Mouse (Mus musculus): ENCODE measurements around the gene Fads2.

DNA sequence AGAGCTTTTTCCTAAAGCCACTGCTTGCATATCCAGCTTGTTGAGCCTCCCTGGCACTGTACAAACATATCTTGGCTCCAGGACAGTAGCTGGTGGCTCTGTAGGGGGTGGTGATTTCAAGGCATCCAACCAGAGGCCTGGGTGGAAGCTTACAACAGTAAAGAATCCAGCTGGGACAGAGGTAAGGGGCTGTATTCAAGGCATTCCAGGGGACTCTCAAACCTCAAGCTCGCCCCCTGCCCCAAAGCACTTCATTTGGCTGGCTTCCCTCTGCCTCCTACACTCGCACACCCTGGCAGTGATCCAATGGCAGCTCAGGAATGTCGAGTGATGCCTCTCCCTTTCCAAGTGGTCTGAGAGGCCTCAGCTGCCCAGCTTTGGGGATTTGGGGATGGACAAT lies 62.6 kb downstream of the Fads2 start:
- TF ChIP-seq CTCF (IDR thresholded peaks at IDR 0.05; ENCODE audit: control insufficient read depth, insufficient read depth, insufficient replicate concordance, low read depth, low read length) (no peak), POLR2A (IDR thresholded peaks at IDR 0.05; ENCODE audit: control insufficient read depth, low read depth, low read length) (no peak)

Data from testis, adult 2 months (tissue).